Mouse (Mus musculus) urinary bladder, postnatal 25 days (tissue): ENCODE measurements at regions not wholly inside any gene's neighbourhood (a gene's known extent, or its start where the extent isn't known, plus 50 kb on each side); places are given as distances from the start of the nearest gene placed in this dataset.
"Not testable (repeated sequence)": the region's sequence is repeated elsewhere in the genome, so short reads cannot be mapped to it uniquely, and the experiment has no call there.

Experiments
- DNase-seq: peaks from one replicate; pipeline ENCODE4 v3.0.0; 2022; ENCODE audit warnings: low spot score

DNA sequence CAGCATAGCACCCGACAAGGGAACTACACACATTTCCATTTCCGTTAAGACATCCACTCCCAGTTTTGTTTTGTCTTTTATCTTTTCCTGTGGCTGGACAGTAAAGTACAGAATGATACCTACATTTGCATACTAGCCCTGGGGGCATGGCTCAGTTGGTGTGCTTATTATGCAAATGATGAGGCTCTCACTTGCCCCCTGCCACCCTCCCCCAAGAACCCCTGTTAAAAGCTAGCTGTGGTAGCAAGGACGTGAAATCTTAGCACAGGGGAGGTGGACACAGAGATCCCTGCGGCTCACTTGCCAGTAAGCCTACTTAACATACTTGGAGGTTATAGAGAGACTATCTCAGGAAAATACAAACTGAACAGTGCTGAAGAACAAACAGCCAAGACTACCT lies 375.2 kb upstream of the B3galt2 start:
- DNase-seq: no peak

DNA sequence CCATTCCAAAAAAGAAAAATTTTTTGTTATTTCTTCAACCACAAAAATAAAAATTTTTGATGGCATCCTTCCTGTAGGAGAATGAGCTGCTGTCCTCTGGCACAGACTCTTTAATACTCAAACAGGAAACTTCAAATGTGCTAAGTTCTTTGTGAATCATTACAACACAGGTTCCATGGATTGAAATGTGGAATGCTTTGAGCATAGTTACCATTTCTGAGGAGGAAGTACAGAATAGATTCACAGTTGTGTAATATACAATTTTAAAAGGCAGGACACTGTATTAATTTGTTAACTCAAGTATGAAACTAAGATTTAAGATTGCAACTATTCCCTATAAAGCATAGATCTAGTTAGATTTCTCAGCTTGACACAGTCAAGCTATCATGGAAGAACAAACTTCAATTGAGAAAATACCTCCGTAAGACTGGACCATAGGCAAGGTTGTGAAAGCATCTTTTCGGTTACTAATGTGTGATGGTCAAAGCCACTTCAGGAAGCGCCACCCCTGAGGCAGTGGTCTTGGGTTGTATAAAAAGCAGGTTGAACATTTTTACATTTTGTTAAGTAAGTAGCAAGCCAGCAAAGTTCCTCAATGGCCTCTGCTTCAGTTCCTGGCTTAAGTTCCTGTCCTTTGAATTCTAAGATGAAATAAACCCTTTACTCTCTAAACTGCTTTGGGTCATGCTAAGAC lies 354.0 kb upstream of the B3galt2 start:
- DNase-seq: no peak

GRCm38 (mm10) chr1:143287448-143287847 lies 353.0 kb upstream of the B3galt2 start:
- no peak for DNase-seq

DNA sequence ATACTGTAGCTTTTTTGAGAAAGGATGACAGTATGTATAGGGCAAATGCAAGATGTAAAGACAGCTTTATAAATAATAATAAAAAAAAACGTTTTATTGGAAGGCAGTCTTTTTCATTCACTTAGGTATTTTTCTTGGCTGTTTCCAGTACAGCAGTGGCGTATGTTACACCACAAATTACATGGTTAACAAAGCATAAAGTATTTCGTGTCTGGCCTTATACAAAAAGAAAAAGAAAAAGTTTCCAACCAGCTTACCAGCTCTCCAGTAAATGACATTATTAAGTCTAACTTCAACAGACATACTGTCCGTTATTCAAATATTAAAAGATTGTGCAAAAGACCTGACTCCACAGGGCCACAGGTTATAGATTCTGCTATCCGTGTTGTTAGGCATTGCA lies 343.9 kb upstream of the B3galt2 start:
- no peak for DNase-seq

DNA sequence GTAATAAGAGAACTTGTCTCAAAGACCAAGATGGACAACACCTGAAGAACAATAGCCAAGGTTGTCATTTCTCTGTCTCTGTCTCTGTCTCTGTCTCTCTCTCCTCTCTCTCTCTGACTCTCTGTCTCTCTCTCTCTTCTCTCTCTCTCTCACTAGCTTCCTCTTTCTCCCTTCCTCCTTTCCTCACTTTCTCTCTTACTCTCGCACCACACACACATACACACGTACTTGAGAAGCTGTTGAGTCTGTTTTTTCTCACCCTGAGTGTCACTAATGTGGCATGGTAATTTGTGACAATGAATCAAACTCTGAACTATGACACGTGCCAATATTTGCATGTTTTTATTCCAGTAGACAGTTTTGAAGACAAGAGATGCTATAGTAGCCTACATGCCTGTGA lies 333.1 kb upstream of the B3galt2 start:
- no peak for DNase-seq

- DNase-seq: no peak
These were observed 322.1 kb upstream of the B3galt2 start for GRCm38 (mm10) chr1:143318381-143318780.

- DNase-seq: no peak
These were observed 320.9 kb upstream of the B3galt2 start for GRCm38 (mm10) chr1:143319568-143319967.

GRCm38 (mm10) chr1:143351388-143351787 lies 289.1 kb upstream of the B3galt2 start:
- no peak for DNase-seq

GRCm38 (mm10) chr1:143360256-143360655 lies 280.2 kb upstream of the B3galt2 start:
- DNase-seq: not testable (repeated sequence)

GRCm38 (mm10) chr1:143391851-143392250 lies 248.6 kb upstream of the B3galt2 start:
- no peak for DNase-seq
